21 mouse cellular contexts compared by ENCODE assay signal in genomic region chr2:4341141-4341540, GRCm38 (mm10).
DNase-seq lines count a peak whose midpoint lies in the region; ATAC-seq lines count a peak whose summit lies in the region.
"Had no signal": no experiment of that assay in that cellular context is flagged by ENCODE, and none has a peak within 500 bp of the region (broad histone marks: within the 10 kb centered on the region; RNA-seq: fewer than 3 reads in every experiment).

No protein-coding gene starts in this region.

- no peak overlapping the region for H3K4me2 ChIP-seq in limb, embryonic 11.5 days (ENCODE audit: low read depth, severe bottlenecking)
- H3K4me2 ChIP-seq in limb, embryonic 12.5 days = no peak overlapping the region
- H3K4me2 ChIP-seq: forebrain, embryonic 15.5 days; heart, embryonic 12.5 days; liver, embryonic 12.5 days; midbrain, embryonic 13.5 days; neural tube, embryonic 12.5 days had no signal

- H3K9me3 ChIP-seq in limb, embryonic 11.5 days (ENCODE audit: control insufficient read depth, low read length) = no peaks in the 10 kb centered on the region
- no peaks in the 10 kb centered on the region for H3K9me3 ChIP-seq in limb, embryonic 10.5 days (replicated peaks)
- no peaks in the 10 kb centered on the region for H3K9me3 ChIP-seq in embryonic facial prominence, embryonic 10.5 days
- no peaks in the 10 kb centered on the region for H3K9me3 ChIP-seq in limb, embryonic 12.5 days
- H3K9me3 ChIP-seq: forebrain, embryonic 15.5 days; heart, embryonic 12.5 days; liver, embryonic 12.5 days; midbrain, embryonic 13.5 days; neural tube, embryonic 12.5 days had no signal

- peaks cover 3% of the 10 kb centered on the region; the same call in 1 of the 2 replicates for H3K36me3 ChIP-seq in limb, embryonic 11.5 days (ENCODE audit: control insufficient read depth, insufficient read depth, low read length)
- peaks cover 19% of the 10 kb centered on the region for H3K36me3 ChIP-seq in limb, embryonic 10.5 days
- H3K36me3 ChIP-seq in embryonic facial prominence, embryonic 10.5 days (replicated peaks) = peaks cover 17% of the 10 kb centered on the region
- H3K36me3 ChIP-seq in limb, embryonic 12.5 days = peaks cover 14% of the 10 kb centered on the region; the same call in 1 of the 2 replicates
- H3K36me3 ChIP-seq: forebrain, embryonic 15.5 days; heart, embryonic 12.5 days; liver, embryonic 12.5 days; midbrain, embryonic 13.5 days; neural tube, embryonic 12.5 days had no signal

- H3K4me3 ChIP-seq in limb, embryonic 11.5 days (ENCODE audit: low read depth, low read length) = no peak overlapping the region
- no peak overlapping the region for H3K4me3 ChIP-seq in limb, embryonic 10.5 days
- H3K4me3 ChIP-seq in embryonic facial prominence, embryonic 10.5 days = no peak overlapping the region
- no peak overlapping the region for H3K4me3 ChIP-seq in limb, embryonic 12.5 days (replicated peaks)
- H3K4me3 ChIP-seq: forebrain, embryonic 15.5 days; heart, embryonic 12.5 days; liver, embryonic 12.5 days; midbrain, embryonic 13.5 days; neural tube, embryonic 12.5 days had no signal

- DNase-seq in limb, embryonic 11.5 days (ENCODE audit: low spot score) = no peak
- no peak for DNase-seq in limb, embryonic 10.5 days (ENCODE audit: low spot score)
- peak; percentile 16 for DNase-seq in 3T3-L1 (ENCODE audit: low read depth, low spot score)
- no peak for DNase-seq in embryonic facial prominence, embryonic 10.5 days (ENCODE audit: low spot score)
- DNase-seq in right cerebral cortex, postnatal 25 days = no peak
- DNase-seq in adrenal gland, adult 18-20 months (ENCODE audit: low spot score in 2 of 2) = no peak
- DNase-seq: adrenal gland, postnatal 10 days; cerebellum, adult 2 months; heart, postnatal 10 days; kidney, adult 18-20 months; kidney, postnatal 4 days; lung, adult 2 months; retina, postnatal 1 day; thymus, postnatal 14 days had no signal

- WGBS in limb, embryonic 11.5 days = 71% methylated on average over 1 of the region's 1 CpGs
- WGBS in limb, embryonic 10.5 days = 77% methylated on average over 1 of the region's 1 CpGs
- 67% methylated on average over 1 of the region's 1 CpGs for WGBS in embryonic facial prominence, embryonic 10.5 days
- 68% methylated on average over 1 of the region's 1 CpGs for WGBS in limb, embryonic 12.5 days

- H3K27me3 ChIP-seq in limb, embryonic 11.5 days (ENCODE audit: control insufficient read depth, insufficient read depth, low read length) = no peaks in the 10 kb centered on the region
- no peaks in the 10 kb centered on the region for H3K27me3 ChIP-seq in limb, embryonic 10.5 days (ENCODE audit: low read depth, poor library complexity, severe bottlenecking)
- H3K27me3 ChIP-seq in embryonic facial prominence, embryonic 10.5 days (replicated peaks; ENCODE audit: low read depth, poor library complexity, severe bottlenecking) = no peaks in the 10 kb centered on the region
- H3K27me3 ChIP-seq in limb, embryonic 12.5 days = no peaks in the 10 kb centered on the region
- H3K27me3 ChIP-seq: forebrain, embryonic 15.5 days; heart, embryonic 12.5 days; midbrain, embryonic 13.5 days; neural tube, embryonic 12.5 days had no signal

- H3K9ac ChIP-seq in limb, embryonic 11.5 days (ENCODE audit: low read length) = no peak overlapping the region
- no peak overlapping the region for H3K9ac ChIP-seq in limb, embryonic 12.5 days (replicated peaks)
- H3K9ac ChIP-seq: forebrain, embryonic 15.5 days; heart, embryonic 12.5 days; liver, embryonic 12.5 days; midbrain, embryonic 13.5 days; neural tube, embryonic 12.5 days had no signal

- peaks cover 30% of the 10 kb centered on the region for H3K4me1 ChIP-seq in limb, embryonic 11.5 days (ENCODE audit: control insufficient read depth, insufficient read depth, low read length)
- peaks cover 58% of the 10 kb centered on the region for H3K4me1 ChIP-seq in limb, embryonic 10.5 days
- H3K4me1 ChIP-seq in embryonic facial prominence, embryonic 10.5 days = peaks cover 58% of the 10 kb centered on the region
- H3K4me1 ChIP-seq in limb, embryonic 12.5 days (replicated peaks) = peaks cover 65% of the 10 kb centered on the region

- H3K27ac ChIP-seq in limb, embryonic 11.5 days (replicated peaks; ENCODE audit: low read depth, low read length) = 0 out of 2 replicates have a peak overlapping the region, but pooled peaks have one; percentile 10
- no peak overlapping the region for H3K27ac ChIP-seq in limb, embryonic 10.5 days
- H3K27ac ChIP-seq in embryonic facial prominence, embryonic 10.5 days (replicated peaks) = peak overlapping the region; percentile 51; the same call in 1 of the 2 replicates
- peak overlapping the region; percentile 68; the same call in 1 of the 2 replicates for H3K27ac ChIP-seq in limb, embryonic 12.5 days
- H3K27ac ChIP-seq: forebrain, embryonic 15.5 days; liver, embryonic 12.5 days; midbrain, embryonic 13.5 days; neural tube, embryonic 12.5 days had no signal

- ATAC-seq in limb, embryonic 11.5 days (ENCODE audit: insufficient number of reproducible peaks, low FRiP score, low TSS enrichment, low read depth) = no peak
- ATAC-seq in limb, embryonic 12.5 days (ENCODE audit: insufficient number of reproducible peaks, insufficient read depth, low FRiP score, low TSS enrichment, low read depth) = no peak
- ATAC-seq: activated CD4-positive, CD25-positive, alpha-beta regulatory T cell, adult 4 months; forebrain, embryonic 15.5 days; liver, embryonic 12.5 days; midbrain, embryonic 13.5 days had no signal
